Mouse (Mus musculus): ENCODE data around the gene Snrnp70.
A peak's percentile ranks its signal among the peaks of the same experiment; 100 is the strongest.

Snrnp70 gene

DNA sequence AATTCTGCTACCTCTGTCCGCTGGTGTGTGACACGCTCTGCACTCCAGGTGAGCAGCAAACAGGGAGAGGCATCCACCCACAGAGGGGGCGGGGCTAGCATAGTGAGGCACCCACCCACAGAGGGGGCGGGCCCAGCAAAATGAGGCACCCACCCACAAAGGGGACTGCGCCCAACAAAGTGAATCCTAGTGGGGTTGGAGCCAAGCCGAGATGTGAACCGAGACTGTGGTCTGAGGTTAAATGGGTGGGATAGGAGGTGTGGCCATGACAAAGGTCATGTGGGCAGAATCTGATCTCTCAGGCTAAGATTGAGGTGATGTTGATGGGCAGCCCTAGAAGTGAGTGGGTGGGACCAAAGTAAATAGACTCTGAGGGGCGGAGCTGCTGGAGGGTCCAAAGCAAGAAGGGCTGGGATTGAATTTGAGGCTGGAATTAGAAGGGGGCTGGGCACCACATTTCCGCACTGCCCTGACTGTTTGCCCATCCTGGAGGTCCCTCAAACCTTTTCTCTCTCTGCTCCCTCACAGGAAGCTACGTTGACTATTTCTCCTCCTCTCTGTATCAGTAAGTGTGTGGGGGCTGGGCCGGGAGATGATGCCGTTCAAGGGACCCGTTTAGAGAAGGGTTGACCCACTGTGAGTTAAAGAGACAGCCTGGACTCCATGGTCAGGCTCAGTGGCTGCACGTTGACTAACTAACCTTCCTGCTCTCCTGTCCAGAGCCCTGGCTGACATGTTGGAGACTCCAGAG, 57.2 kb downstream of the Snrnp70 start:
- peak; percentile 79 for DNase-seq (ENCODE audit: low read depth, low spot score)

DNA sequence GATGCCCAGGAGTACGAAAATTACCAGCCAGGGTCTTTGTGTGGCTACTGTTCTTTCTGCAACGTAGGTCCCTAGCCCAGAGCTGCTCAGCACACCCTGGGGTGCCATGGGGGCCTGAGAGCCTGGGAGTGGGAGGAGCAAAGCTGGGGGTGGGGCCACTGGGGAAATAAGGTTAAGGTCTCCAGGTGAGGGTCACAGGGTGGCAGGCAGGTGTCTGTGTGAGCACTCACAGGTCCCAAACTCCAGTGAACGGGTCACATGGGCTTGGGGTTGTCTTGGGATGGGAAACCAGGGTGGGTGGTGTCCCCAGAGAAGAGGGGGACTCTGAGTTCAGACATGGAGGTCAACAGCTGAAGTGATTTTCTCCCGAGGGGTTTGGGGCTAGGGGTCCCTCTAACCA, 58.1 kb downstream of the Snrnp70 start:
- DNase-seq (ENCODE audit: low read depth, low spot score), result no peak

DNA sequence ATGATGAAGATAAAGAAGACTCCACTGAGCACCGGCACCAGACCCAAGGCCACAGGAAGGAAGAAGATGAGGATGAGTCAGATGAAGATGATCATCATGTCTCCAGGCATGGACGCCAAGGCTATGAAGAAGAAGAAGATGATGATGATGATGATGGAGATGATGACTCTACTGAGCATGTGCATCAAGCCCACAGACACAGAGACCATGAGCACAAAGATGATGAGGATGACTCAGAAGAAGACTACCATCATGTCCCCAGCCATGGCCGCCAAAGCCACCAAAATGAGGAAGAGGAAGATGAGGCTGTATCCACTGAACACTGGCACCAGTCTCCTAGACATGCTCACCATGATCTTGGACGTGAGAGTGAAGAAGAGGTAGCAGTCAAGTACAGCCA, 59.2 kb downstream of the Snrnp70 start:
- no peak for DNase-seq (ENCODE audit: low read depth, low spot score)

DNA sequence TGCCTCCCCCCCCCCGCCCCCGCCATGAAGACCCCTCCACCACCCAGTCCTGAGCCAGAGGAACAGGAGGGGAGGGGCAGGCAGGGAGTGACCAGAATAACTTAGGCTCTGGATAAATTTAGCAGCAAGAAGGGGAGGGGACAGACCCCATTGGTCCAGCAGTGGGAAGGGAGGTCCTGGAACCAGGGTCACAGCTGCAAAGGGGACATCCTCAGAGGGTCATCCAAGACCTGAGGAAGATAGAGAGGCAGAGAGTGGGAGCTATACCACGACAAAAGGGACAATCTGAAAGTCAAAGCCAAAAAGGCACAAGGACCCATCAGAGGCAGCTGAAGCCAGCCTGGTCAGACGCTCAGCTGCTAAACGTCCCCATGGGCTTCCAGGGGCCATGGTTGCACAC, 60.5 kb downstream of the Snrnp70 start, which contains the start of gene Hrc:
TSS of gene Hrc (plus strand) at position 235 of the 400 bp plus-strand sequence.
- DNase-seq (ENCODE audit: low read depth, low spot score), result no peak

DNA sequence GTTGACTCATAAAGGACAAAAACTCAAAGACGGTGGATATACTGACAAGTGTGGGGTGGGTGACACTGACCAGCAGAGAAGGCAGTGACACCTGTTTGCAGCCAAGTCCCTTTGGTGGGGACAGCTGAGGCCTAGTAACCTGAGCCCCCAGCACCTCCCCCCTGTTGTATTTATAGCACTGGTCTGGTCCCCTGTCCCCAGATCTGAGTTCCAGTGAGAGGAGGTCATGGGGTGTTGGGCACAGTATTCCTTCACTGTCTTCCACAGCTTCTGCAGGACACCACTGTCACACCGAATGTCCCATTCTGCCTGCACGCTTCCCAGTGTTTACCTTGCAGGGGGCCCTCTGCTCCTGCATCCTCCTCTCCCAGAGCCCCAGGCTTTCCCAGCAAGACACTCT, 60.9 kb downstream of the Snrnp70 start:
- DNase-seq (ENCODE audit: low read depth, low spot score), result no peak

DNA sequence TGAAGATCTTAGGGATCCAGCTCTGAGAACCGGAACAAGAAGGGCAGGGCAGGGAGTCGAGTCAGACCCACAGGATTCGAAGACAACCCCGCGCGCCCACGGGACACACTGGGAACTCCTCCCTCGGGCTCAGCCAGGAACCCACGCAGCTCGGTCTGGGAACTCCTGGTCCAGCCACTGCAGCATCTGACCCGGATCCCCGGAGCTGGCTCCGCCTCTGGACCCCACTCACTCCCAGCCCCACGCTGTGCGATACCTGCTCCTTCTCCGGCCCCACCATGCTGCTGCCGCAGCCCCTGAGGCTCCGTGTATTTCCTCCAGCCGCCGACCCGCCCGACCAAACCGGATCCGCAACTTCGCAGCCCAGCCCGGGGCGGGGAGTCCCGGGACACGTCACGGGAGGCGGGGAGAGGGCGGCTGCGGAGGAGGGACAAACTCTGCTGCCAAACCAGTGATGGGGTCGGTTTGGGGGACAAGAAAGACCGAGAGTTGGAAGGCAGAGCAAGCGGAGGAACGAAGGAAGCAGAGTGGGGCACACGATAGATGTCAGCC, 62.0 kb downstream of the Snrnp70 start, which contains the start of gene Trpm4:
TSS of gene Trpm4 (minus strand) at position 350 of the 552 bp plus-strand sequence.
- peak; percentile 86 for DNase-seq (ENCODE audit: low read depth, low spot score)

DNA sequence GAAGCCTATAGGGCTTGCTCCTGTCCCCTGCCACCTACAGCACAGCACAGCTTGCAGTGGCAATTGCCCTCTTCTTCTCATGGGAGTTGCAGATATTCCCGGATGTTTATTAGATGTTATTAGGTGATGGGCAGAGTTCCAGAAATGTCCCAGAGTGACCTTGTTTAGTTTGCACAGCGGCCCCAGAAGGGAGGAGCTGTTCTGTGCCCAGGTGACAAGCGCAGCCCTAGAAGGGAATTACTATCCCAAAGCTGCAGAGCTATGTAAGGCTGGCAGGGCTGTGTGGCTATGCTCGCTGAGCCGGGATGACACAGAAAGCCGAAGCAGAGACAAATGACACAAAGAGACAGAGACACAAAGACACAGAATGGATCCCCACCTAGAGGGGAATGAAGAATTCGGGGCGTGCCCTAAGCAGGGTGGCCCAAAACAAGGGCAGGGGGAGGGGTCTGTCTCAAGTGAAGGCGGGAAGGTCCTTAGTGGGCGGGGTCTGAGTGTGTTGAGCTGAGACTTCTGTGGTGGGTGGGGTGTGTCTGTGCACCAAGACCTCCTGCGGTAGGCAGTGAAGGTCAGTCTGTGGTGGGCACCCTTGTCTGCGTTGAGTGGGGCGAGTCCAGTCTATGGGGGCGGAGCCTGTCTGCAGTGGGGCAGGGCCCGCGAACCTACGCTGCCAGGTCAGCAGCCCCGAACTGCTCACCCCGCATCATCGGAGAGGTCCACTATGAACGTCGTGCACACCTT, 62.7 kb downstream of the Snrnp70 start:
- peak; percentile 67 for DNase-seq (ENCODE audit: low read depth, low spot score)

DNA sequence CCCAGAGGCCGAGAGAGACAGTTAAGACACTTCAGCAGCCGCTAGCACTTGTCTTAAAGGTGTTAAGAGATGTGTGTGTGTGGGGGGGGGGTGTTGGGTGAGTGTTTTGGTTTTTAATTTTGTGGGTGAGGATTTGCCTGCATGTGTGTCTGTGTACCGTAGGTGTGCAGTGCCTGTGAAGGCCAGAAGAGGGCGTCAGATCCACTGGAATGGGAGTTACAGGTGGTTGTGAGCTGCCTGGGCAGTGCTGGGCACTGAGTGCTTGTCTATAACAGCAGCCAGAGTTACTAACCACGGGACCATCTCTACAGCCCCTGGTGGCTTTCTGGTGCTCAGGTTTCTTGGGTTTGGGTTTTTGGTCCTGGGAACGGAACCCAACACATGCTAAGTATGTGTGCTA, 64.0 kb downstream of the Snrnp70 start:
- DNase-seq (ENCODE audit: low read depth, low spot score), result no peak

DNA sequence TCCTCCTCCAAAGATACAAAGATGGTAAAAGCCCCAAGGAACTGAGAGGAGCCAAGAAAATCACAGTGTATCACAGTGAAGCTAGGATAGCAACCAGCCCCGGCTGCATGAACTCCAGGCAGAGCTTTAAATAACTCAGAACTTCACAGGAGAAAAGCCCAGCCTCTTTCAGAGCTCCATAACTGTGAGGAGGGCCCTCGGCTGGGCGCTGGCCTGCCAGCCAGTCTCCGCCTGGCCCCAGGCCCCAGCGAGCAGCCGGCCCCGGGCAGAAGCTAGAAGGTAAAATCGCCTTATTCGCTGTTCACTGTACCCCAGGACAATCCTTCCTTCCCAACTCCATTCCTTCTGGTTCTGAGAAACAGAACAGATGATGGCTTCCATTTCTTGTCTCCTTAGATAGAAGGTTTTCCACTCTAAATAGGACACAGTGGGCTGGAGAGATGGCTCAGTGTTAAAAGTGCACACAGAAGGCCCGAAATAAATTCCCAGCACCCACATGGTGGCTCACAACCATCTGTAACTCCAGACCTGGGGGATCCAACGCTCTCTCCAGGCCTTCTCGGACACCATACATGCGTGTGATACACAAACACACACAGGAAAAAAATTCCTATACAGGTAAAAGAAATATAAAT, 66.6 kb downstream of the Snrnp70 start:
- no peak for DNase-seq (ENCODE audit: low read depth, low spot score)

Data from CD4-positive helper T cell, adult 2 months (primary cell).